Mouse (Mus musculus) midbrain, embryonic 14.5 days (tissue): ENCODE data around the gene Larp4. TPM values are rescaled to one million over a fixed set of nuclear protein-coding genes. Genes with fewer than 3 reads are reported as not detected.
A peak's percentile ranks its signal among the peaks of the same experiment; 100 is the strongest.
"Not testable (repeated sequence)": the region's sequence is repeated elsewhere in the genome, so short reads cannot be mapped to it uniquely, and the experiment has no call there.

Source experiments
- ATAC-seq: fragments of 200-750 bp; cut with Nextera tagmentation; 2 replicates; pipeline ENCODE4 v1.8.0; 2017; ENCODE audit warnings: moderate number of reproducible peaks, moderate library complexity; ENCODE audit not compliant: low FRiP score, low TSS enrichment
- DNase-seq: peaks from one replicate; pipeline ENCODE4 v3.0.0-alpha.2; 2015
- H3K27ac ChIP-seq: fragments of 300-500 bp; sonication (generic); replicated peaks from 2 replicates; pipeline ENCODE4 v1.5.1; 2014; ENCODE audit warnings: mild to moderate bottlenecking, low read depth, low read length, moderate library complexity
- H3K27me3 ChIP-seq: fragments of 300-500 bp; sonication (generic); 2 replicates; pipeline ENCODE4 v1.6.1; 2014; ENCODE audit warnings: low read length, control low read depth, mixed read lengths; ENCODE audit not compliant: control insufficient read depth, insufficient read depth
- H3K36me3 ChIP-seq: fragments of 300-500 bp; sonication (generic); 2 replicates; pipeline ENCODE4 v1.6.1; 2014; ENCODE audit warnings: low read length, control low read depth; ENCODE audit not compliant: control insufficient read depth, insufficient read depth
- H3K4me1 ChIP-seq: fragments of 300-500 bp; sonication (generic); 2 replicates; pipeline ENCODE4 v1.6.1; 2014; ENCODE audit warnings: mild to moderate bottlenecking, antibody characterized with exemption, low read length, control low read depth; ENCODE audit not compliant: control insufficient read depth, insufficient read depth
- H3K4me2 ChIP-seq: fragments of 300-500 bp; sonication (generic); 2 replicates; pipeline ENCODE4 v1.6.1; 2014; ENCODE audit warnings: mild to moderate bottlenecking, low read length, moderate library complexity
- H3K4me3 ChIP-seq: fragments of 300-500 bp; sonication (generic); replicated peaks from 2 replicates; pipeline ENCODE4 v1.5.1; 2014; ENCODE audit warnings: low read depth, low read length
- H3K9ac ChIP-seq: fragments of 300-500 bp; sonication (generic); replicated peaks from 2 replicates; pipeline ENCODE4 v1.6.1; 2014; ENCODE audit warnings: mild to moderate bottlenecking, low read length, moderate library complexity
- H3K9me3 ChIP-seq: fragments of 300-500 bp; sonication (generic); 2 replicates; pipeline ENCODE4 v1.6.1; 2016; ENCODE audit warnings: low read length, control low read depth, mixed read lengths; ENCODE audit not compliant: control insufficient read depth
- WGBS: fragments of 180-500 bp; shearing (Covaris S2); extraction: QIAGEN DNeasy Blood & Tissue Kit; methylation state at CpG from one replicate; pipeline ENCODE4 v1.1.7; 2014; 5-methylcytosine and 5-hydroxymethylcytosine counted together
- polyA plus RNA-seq: library from polyadenylated mRNA; unstranded; fragments of >200 nt; fragmentation: Nextera tagmentation; extraction: Ambion mirVana; gene quantifications from 2 replicates; pipeline ENCODE4 v1.2.1, GENCODE M21; 2014

Larp4 gene
- polyA plus RNA-seq, 1 experiment from 2014 or later: 28.6 TPM

- ATAC-seq (no peak), DNase-seq (no peak)
- Histone ChIP-seq H3K4me1 (no peaks in the 10 kb centered on the region), H3K4me3 (no peak within 1 kb of the TSS), H3K4me2 (no peak within 1 kb of the TSS), H3K27me3 (no peaks in the 10 kb centered on the region), H3K27ac (no peak within 1 kb of the TSS), H3K9ac (no peak within 1 kb of the TSS), H3K9me3 (no peaks in the 10 kb centered on the region), H3K36me3 (no peaks in the 10 kb centered on the region)
- WGBS: 76% methylated on average over 4 of the region's 4 CpGs
Observed at GRCm38 (mm10) chr15:99966961-99967360, 2.9 kb upstream of the Larp4 start, which contains the start of gene Fam186a. Gene Fam186a (minus strand): TSS chr15:99967061.

- H3K9ac ChIP-seq: no peak overlapping the region
- H3K36me3 ChIP-seq: no peaks in the 10 kb centered on the region
- no peak overlapping the region for H3K4me3 ChIP-seq
- H3K27me3 ChIP-seq: no peaks in the 10 kb centered on the region
- no peak overlapping the region for H3K27ac ChIP-seq
- H3K9me3 ChIP-seq: no peaks in the 10 kb centered on the region
- ATAC-seq (no peak), DNase-seq (no peak)
- WGBS: 90% methylated on average over 1 of the region's 1 CpGs
- H3K4me2 ChIP-seq: no peak overlapping the region
- peaks cover 9% of the 10 kb centered on the region; the same call in 1 of the 2 replicates for H3K4me1 ChIP-seq
Observed at GRCm38 (mm10) chr15:99970606-99971005, 741 bp downstream of the Larp4 start.

GRCm38 (mm10) chr15:99972361-99972988 is 2.6 kb downstream of the Larp4 start:
- Histone ChIP-seq H3K36me3 (no peaks in the 10 kb centered on the region), H3K4me3 (peak overlapping the region; percentile 90), H3K27ac (peak overlapping the region; percentile 94), H3K27me3 (no peaks in the 10 kb centered on the region), H3K4me2 (peak overlapping the region; percentile 88), H3K9me3 (no peaks in the 10 kb centered on the region), H3K4me1 (peaks cover 9% of the 10 kb centered on the region; the same call in 1 of the 2 replicates), H3K9ac (peak overlapping the region; percentile 85)
- peak; percentile 97 for ATAC-seq
- DNase-seq: peak; percentile 97
- under 1% methylated on average over 50 of the region's 50 CpGs for WGBS

- ATAC-seq (peak; percentile 88), DNase-seq (peak; percentile 76)
- no peaks in the 10 kb centered on the region for H3K27me3 ChIP-seq
- H3K4me1 ChIP-seq: peaks cover 9% of the 10 kb centered on the region; the same call in 1 of the 2 replicates
- peak overlapping the region; percentile 85 for H3K9ac ChIP-seq
- under 1% methylated on average over 84 of the region's 84 CpGs for WGBS
- no peaks in the 10 kb centered on the region for H3K9me3 ChIP-seq
- no peaks in the 10 kb centered on the region for H3K36me3 ChIP-seq
- H3K4me2 ChIP-seq: peak overlapping the region; percentile 88
- peak overlapping the region; percentile 94 for H3K27ac ChIP-seq
- peak overlapping the region; percentile 90 for H3K4me3 ChIP-seq
Observed at GRCm38 (mm10) chr15:99972989-99973911, 3.4 kb downstream of the Larp4 start.

GRCm38 (mm10) chr15:99974476-99975220 is 4.8 kb downstream of the Larp4 start:
- peaks cover 9% of the 10 kb centered on the region; the same call in 1 of the 2 replicates for H3K4me1 ChIP-seq
- no peak overlapping the region for H3K9ac ChIP-seq
- no peak overlapping the region for H3K4me3 ChIP-seq
- no peak overlapping the region for H3K27ac ChIP-seq
- ATAC-seq (no peak), DNase-seq (no peak)
- 74% methylated on average over 2 of the region's 2 CpGs for WGBS
- no peaks in the 10 kb centered on the region for H3K27me3 ChIP-seq
- H3K4me2 ChIP-seq: peak overlapping the region; percentile 88
- H3K9me3 ChIP-seq: no peaks in the 10 kb centered on the region
- no peaks in the 10 kb centered on the region for H3K36me3 ChIP-seq

- WGBS: 90% methylated on average over 2 of the region's 2 CpGs
- DNase-seq, ATAC-seq, H3K4me2 ChIP-seq, H3K36me3 ChIP-seq, H3K9ac ChIP-seq, H3K4me3 ChIP-seq, H3K27ac ChIP-seq, H3K4me1 ChIP-seq, H3K27me3 ChIP-seq, H3K9me3 ChIP-seq: not testable (repeated sequence)
Observed at GRCm38 (mm10) chr15:99976121-99976520, 6.3 kb downstream of the Larp4 start.

GRCm38 (mm10) chr15:99979266-99979665 is 9.4 kb downstream of the Larp4 start:
- Histone ChIP-seq H3K4me3 (no peak overlapping the region), H3K27me3 (no peaks in the 10 kb centered on the region), H3K9ac (no peak overlapping the region), H3K4me2 (no peak overlapping the region), H3K4me1 (peaks cover 3% of the 10 kb centered on the region; the same call in 1 of the 2 replicates), H3K9me3 (no peaks in the 10 kb centered on the region), H3K36me3 (no peaks in the 10 kb centered on the region), H3K27ac (no peak overlapping the region)
- no peak for ATAC-seq
- WGBS: 87% methylated on average over 1 of the region's 1 CpGs
- no peak for DNase-seq

- DNase-seq (no peak), ATAC-seq (no peak)
- Histone ChIP-seq H3K27ac (no peak overlapping the region), H3K9ac (no peak overlapping the region), H3K4me2 (no peak overlapping the region), H3K36me3 (no peaks in the 10 kb centered on the region), H3K9me3 (no peaks in the 10 kb centered on the region), H3K27me3 (no peaks in the 10 kb centered on the region), H3K4me1 (no peaks in the 10 kb centered on the region), H3K4me3 (no peak overlapping the region)
- 92% methylated on average over 2 of the region's 2 CpGs for WGBS
Observed at GRCm38 (mm10) chr15:99979715-99980114, 9.8 kb downstream of the Larp4 start.
